Mouse (Mus musculus) hematopoietic stem cell, adult 5-6 weeks (primary cell): ENCODE data around the gene Cuedc2. TPM values are rescaled to one million over a fixed set of nuclear protein-coding genes. Genes with fewer than 3 reads are reported as not detected.

Source experiments
- ATAC-seq, 2 experiments: fragments of 125-278 bp in 1 of 2; replicated peaks in 1 of 2; 2 replicates each; pipeline ENCODE4 v1.8.0; 2016 to 2017; ENCODE audit warnings: inconsistent platforms in 2 of 2, mild to moderate bottlenecking in 2 of 2, moderate number of reproducible peaks in 2 of 2, low read depth in 1 of 2, moderate TSS enrichment in 1 of 2; ENCODE audit not compliant: low FRiP score in 2 of 2, poor library complexity in 2 of 2, severe bottlenecking in 2 of 2, insufficient read depth in 1 of 2, low TSS enrichment in 1 of 2
- total RNA-seq: library from RNA; stranded (forward); fragments of 172-1452, 232-1000 nt; gene quantifications from 2 replicates; pipeline ENCODE4 v1.2.3, GENCODE M21; 2017

The Cuedc2 gene
- total RNA-seq, 1 experiment from 2014 or later, result 129 TPM

DNA sequence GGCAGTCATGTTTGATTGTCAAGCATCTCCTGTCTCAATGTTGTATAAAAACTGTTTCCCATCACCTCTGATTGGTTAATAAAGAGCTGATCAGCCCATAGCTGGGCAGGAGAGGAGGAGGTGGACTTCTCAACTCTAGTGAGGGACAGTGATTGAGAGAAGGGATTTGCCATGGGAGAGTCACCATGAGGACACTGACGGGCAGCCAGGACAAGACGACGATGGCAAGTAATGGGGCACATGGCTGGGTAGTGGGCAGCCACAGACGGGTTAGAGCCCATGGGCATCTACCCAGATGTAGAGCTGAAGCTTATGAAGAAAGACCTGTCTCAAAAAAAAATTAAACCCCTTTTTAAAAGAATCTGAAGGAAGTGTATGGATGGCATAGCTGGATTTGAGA lies 36.0 kb downstream of the Cuedc2 start:
- no peak for ATAC-seq

DNA sequence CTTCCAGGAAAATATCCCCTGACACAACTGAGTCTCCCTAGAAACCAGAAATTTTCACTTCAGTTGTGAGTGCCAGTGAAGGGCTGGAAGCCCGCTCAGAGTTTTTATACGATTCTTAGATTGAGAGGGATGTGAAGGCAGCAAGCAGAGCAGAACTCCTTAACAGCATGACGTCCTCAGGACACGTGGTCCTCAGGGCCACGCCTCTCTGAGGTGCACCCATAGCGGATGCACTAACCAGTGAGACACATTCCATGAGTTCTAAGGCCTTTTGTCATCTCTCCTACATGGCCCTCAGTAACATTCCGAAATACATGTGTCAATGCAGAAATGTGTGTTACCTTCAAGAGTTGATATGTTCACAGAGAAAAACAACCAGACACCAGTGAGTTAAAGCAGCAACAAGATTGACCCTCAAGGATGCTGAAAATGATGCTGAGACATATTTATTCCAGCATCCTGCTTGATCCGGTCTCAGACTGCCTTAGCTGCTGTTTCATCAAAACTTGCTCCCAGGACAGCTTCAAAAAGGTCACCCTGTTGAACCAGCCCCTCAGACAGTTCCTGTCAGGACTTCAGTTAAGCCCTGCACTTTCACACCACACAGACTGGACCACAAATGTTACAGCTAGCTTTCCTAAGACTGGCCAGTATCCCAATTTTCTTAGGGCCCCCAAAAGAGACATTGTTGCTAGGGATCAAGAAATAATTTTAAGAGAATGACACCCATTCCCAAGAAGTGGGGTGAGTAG lies 38.0 kb downstream of the Cuedc2 start:
- ATAC-seq, result no peak

DNA sequence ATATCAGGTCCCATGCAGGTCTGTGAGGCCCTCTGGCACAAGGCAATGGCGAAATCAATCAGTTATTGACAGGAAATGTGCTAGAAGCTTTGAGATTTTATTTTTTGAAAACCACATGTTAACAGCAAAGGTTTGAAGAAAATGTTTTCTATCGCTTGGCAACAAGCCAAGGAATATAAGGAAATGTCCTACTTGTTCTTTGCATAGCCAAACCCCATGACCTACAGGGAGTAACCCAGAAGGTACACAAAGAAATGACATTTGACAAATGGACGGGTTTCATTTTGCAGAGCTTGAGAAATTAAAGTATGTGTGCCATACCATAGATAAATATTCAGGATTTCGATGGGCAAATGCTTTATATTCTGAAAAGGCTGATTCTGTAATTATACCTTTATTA lies 41.6 kb downstream of the Cuedc2 start:
- no peak for ATAC-seq

DNA sequence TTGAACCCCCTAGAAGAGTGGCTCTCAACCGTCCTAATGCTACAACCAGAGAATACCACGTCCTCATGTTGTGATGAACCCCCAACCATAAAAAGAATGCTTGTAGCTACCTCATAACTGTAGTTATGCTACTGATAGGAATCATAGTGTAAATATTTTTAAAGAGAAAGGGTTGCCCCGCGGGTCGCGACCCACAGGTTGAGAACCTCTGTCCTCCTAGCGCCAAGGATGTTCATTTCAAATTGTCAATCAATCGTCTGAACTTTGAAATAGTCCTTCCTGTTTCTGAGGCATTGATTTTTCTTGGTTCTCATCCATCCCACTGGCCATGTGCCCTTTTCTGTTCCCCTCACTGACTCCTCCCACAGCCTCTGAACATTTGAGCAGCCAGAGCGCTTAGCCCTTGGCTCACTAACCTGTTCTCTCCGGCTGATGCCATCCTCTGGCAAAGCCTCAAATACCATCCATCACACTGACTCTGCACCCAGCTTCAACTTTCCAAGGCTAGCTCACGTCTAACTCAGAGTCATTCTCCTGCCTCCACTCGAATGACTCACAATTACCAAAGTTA lies 47.9 kb downstream of the Cuedc2 start:
- no peak for ATAC-seq

DNA sequence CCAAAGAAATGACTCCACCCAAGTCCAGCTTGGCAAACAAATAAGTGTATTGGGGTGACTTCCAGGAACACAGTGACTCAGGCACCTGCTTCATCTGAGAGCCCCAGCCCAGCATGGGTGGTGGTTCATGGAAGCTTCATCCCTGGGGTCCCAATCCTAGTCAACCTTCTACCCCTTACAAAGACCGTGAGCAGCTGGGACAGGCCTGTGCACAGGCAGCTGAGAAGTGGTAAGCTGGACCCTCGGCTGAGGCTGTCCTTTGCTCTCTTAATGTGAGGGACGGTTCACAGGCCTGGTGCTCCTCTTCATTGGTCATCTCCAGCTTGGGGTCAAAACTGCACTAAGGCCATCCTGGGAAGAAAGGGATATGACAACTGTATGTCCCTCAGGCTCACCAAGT lies 50.9 kb downstream of the Cuedc2 start:
- ATAC-seq, result no peak

DNA sequence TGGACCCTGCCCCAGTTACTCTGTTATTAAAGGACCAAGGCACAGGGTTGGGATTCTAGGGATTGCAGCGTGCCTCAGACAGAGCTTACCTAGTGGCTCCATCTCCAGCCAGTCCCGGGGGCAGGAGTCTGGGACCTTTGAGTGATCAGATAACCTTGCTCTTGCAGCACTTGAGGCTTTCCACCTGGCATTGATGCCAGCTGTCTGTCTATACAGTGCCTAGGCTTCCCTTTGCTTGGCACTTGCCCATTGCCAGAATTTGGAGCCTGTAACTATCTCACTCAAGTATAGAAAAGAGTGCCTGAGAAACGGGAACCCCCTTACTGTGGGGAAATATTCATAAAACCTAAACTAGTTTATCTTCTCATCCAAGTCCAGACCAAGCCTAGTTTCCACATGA lies 51.6 kb downstream of the Cuedc2 start:
- no peak for ATAC-seq

DNA sequence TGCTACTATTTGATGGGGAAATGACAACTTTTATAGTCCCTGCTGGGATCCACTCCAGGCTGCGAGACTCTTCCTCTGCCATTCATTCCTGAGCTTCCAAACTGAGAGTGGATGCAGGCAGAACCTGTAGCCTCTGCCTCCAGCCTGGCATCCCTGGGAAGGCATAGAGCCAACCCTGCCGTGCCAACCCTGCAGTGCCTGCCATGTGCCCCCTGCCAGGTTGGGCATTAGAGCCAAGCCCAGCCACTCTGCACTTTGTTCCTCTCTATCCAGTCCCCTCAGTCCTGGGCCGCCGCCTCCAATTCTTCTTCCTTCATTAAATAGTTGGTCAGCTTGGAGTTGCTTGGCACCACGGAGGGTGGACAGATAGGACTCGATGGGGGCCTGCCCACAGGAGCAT lies 52.5 kb downstream of the Cuedc2 start:
- ATAC-seq, result no peak

DNA sequence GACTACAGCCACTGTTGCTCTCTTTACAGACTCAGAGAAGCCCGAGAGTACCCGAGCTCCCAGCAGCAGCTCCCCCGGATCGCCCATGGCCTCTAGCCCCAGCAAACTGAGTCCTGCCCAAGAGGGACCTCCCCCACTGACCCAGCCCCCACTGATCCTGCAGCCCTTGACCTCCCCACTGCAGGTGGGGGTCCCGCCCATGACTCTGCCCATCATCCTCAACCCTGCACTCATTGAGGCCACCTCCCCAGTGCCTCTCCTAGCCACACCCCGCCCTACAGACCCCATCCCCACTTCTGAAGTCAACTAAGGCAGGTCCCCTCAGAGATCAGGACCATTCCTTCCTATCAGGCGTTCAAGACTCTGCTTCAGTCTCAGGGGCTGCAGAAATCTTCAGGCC lies 52.9 kb downstream of the Cuedc2 start:
- no peak for ATAC-seq

DNA sequence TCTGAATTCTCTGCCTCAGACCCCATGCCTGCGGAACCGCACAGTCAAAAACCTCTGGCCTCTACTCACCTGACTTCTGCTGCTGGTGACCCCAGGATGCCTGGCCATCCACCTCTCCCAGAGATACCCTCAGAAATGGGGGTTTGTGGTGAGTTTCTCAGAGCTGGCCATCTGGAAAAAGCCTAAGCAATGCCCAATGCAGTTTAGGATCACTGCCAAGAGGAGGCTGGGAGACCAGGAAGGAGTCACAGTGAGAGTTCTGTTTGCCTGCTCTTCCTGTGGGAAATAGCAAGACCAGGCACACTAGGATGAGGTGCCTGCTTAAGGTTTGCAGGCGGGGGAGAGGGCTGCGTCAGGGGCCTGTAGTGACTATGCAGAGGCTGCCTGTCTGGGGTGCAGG lies 53.8 kb downstream of the Cuedc2 start:
- ATAC-seq, result no peak

DNA sequence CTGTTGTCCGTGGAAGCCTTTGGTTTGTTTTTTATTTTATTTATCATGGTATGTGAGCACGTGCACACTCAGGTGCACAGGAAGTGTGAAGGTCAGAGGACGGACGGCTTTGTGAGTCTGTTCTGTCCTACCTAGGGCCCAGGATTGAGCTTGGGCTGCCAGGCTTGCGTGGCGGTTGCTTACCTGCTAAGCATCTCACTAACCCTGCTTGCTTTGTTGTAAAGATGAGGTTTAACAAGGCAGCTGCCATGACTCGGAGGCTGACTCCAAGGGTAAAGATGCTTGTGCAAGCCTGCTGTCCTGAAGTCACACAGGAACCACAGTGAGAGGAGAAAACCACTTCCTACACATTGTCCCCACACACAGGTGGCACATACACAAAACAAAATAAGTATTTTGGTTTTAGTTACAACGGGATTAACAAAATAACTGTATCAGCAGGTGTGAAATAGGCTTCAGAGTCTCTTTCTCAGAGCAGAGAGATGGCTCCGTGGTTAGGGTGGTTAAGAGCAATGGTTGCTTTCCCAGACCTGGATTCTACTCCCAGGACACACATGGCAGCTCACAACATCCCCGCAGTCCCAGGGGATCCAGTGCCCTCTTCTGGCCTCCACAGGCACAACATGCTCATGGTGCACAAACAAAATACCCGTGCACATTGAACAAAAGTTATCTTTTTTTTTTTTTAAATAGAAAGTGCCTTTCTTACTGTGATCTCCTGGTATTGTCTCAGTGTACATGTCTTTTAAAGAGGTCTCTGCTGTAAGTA lies 56.2 kb downstream of the Cuedc2 start:
- ATAC-seq, result no peak

Other genes with a start within 250 kb of the Cuedc2 start
- 0.38 and 1.4 TPM in 2 replicates for gene Elovl3, start 206.8 kb downstream of the Cuedc2 start, total RNA-seq
- not detected in 2 replicates for gene Pitx3, start 190.4 kb downstream of the Cuedc2 start, total RNA-seq
- 37.7 and 39.6 TPM in 2 replicates for gene Gbf1, start 186.2 kb downstream of the Cuedc2 start, total RNA-seq
- gene Nfkb2, start 34.4 kb downstream of the Cuedc2 start, total RNA-seq, result 9.6 and 11.8 TPM in 2 replicates
- gene Psd, start 11.5 kb downstream of the Cuedc2 start, total RNA-seq, result 1.3 and 2.4 TPM in 2 replicates
- 0.81 and 3.5 TPM in 2 replicates for gene Fbxl15, start 10.5 kb downstream of the Cuedc2 start, total RNA-seq
- 5.9 and 8.6 TPM in 2 replicates for gene Mfsd13a, start 2.4 kb upstream of the Cuedc2 start, total RNA-seq
- gene 2310034G01Rik, start 11.6 kb upstream of the Cuedc2 start, total RNA-seq, result 1.3 and 3.0 TPM in 2 replicates
- 73.4 and 97.6 TPM in 2 replicates for gene Actr1a, start 57.0 kb upstream of the Cuedc2 start, total RNA-seq
- gene Sufu, start 58.2 kb upstream of the Cuedc2 start, total RNA-seq, result 11.8 and 13.0 TPM in 2 replicates
- 18.0 and 21.6 TPM in 2 replicates for gene Trim8, start 163.0 kb upstream of the Cuedc2 start, total RNA-seq
- 28.8 and 35.8 TPM in 2 replicates for gene Arl3, start 234.5 kb upstream of the Cuedc2 start, total RNA-seq
- gene Sfxn2, start 234.7 kb upstream of the Cuedc2 start, total RNA-seq, result 7.8 and 12.5 TPM in 2 replicates